Mouse (Mus musculus) hindbrain, embryonic 14.5 days (tissue): ENCODE data around the gene Prkcb. TPM values are rescaled to one million over a fixed set of nuclear protein-coding genes. Genes with fewer than 3 reads are reported as not detected.

Source experiments
- ATAC-seq: fragments of 200-750 bp; cut with Nextera tagmentation; 2 replicates; pipeline ENCODE4 v1.8.0; 2017; ENCODE audit warnings: moderate number of reproducible peaks, mild to moderate bottlenecking, moderate TSS enrichment, moderate library complexity; ENCODE audit not compliant: low FRiP score
- DNase-seq: peaks from one replicate; pipeline ENCODE4 v3.0.0-alpha.2; 2015; ENCODE audit warnings: low spot score
- H3K27ac ChIP-seq: fragments of 300-500 bp; sonication (generic); 2 replicates; pipeline ENCODE4 v1.5.1; 2014; ENCODE audit warnings: mild to moderate bottlenecking, moderate library complexity
- H3K27me3 ChIP-seq: fragments of 300-500 bp; sonication (generic); 2 replicates; pipeline ENCODE4 v1.6.1; 2014; ENCODE audit warnings: mild to moderate bottlenecking, low read length, mixed read lengths; ENCODE audit not compliant: control insufficient read depth, insufficient read depth
- H3K36me3 ChIP-seq: fragments of 300-500 bp; sonication (generic); replicated peaks from 2 replicates; pipeline ENCODE4 v1.6.1; 2014; ENCODE audit not compliant: control insufficient read depth, insufficient read depth
- H3K4me1 ChIP-seq: fragments of 300-500 bp; sonication (generic); replicated peaks from 2 replicates; pipeline ENCODE4 v1.6.1; 2014; ENCODE audit warnings: antibody characterized with exemption, low read length, mixed read lengths; ENCODE audit not compliant: control insufficient read depth, insufficient read depth
- H3K4me2 ChIP-seq: fragments of 300-500 bp; sonication (generic); replicated peaks from 2 replicates; pipeline ENCODE4 v1.6.1; 2014; ENCODE audit warnings: mild to moderate bottlenecking, moderate library complexity
- H3K4me3 ChIP-seq: fragments of 300-500 bp; sonication (generic); replicated peaks from 2 replicates; pipeline ENCODE4 v1.5.1; 2014; ENCODE audit warnings: mild to moderate bottlenecking, low read length
- H3K9ac ChIP-seq: fragments of 300-500 bp; sonication (generic); 2 replicates; pipeline ENCODE4 v1.6.1; 2014
- H3K9me3 ChIP-seq: fragments of 300-500 bp; sonication (generic); 2 replicates; pipeline ENCODE4 v1.6.1; 2016; ENCODE audit warnings: low read length; ENCODE audit not compliant: control insufficient read depth
- WGBS: fragments of 180-500 bp; shearing (Covaris S2); extraction: QIAGEN DNeasy Blood & Tissue Kit; methylation state at CpG from one replicate; pipeline ENCODE4 v1.1.7; 2014; 5-methylcytosine and 5-hydroxymethylcytosine counted together
- polyA plus RNA-seq: library from polyadenylated mRNA; unstranded; fragments of >200 nt; fragmentation: Nextera tagmentation; extraction: Ambion mirVana; gene quantifications from 2 replicates; pipeline ENCODE4 v1.2.1, GENCODE M21; 2014

The Prkcb gene
- polyA plus RNA-seq, 1 experiment from 2014 or later, result 135 TPM

- Histone ChIP-seq H3K27me3 (no peaks in the 10 kb centered on the region), H3K4me1 (no peaks in the 10 kb centered on the region), H3K9me3 (no peaks in the 10 kb centered on the region), H3K4me3 (no peak overlapping the region), H3K36me3 (no peaks in the 10 kb centered on the region), H3K9ac (no peak overlapping the region), H3K4me2 (no peak overlapping the region), H3K27ac (no peak overlapping the region)
- DNase-seq, result no peak
- WGBS, result 81% methylated on average over 3 of the region's 3 CpGs
- ATAC-seq, result no peak
Observed at GRCm38 (mm10) chr7:122296805-122297204, 8.3 kb downstream of the Prkcb start.

GRCm38 (mm10) chr7:122297627-122298026 is 9.1 kb downstream of the Prkcb start:
- Histone ChIP-seq H3K27me3 (no peaks in the 10 kb centered on the region), H3K27ac (no peak overlapping the region), H3K36me3 (no peaks in the 10 kb centered on the region), H3K9ac (no peak overlapping the region), H3K9me3 (no peaks in the 10 kb centered on the region), H3K4me3 (no peak overlapping the region), H3K4me1 (no peaks in the 10 kb centered on the region), H3K4me2 (no peak overlapping the region)
- DNase-seq, result no peak
- no peak for ATAC-seq
- 62% methylated on average over 3 of the region's 3 CpGs for WGBS

DNA sequence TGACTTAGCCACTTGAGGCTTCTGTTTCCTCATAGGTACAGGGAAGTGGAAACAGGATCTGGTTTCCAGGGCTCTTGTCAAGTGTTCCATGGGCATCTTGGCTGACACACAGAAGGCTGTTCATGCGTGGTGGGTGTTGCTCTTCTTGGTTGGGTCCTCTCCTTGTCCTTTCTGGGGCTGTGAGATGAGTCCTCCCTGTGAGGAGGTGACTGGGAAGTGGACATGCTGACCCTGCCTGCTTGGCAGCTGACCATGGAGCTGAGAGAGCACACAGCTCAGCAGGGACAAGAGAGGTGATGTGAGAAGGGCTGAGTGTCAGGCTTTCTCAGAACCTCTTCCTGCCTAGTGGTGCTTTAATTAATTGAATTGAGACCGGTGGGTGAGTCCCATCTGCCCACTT is 10.2 kb downstream of the Prkcb start:
- ATAC-seq (no peak), DNase-seq (no peak)
- H3K4me3 ChIP-seq, result no peak overlapping the region
- H3K9ac ChIP-seq, result no peak overlapping the region
- no peaks in the 10 kb centered on the region for H3K9me3 ChIP-seq
- no peak overlapping the region for H3K4me2 ChIP-seq
- 81% methylated on average over 2 of the region's 2 CpGs for WGBS
- no peaks in the 10 kb centered on the region for H3K4me1 ChIP-seq
- H3K27ac ChIP-seq, result no peak overlapping the region
- no peaks in the 10 kb centered on the region for H3K36me3 ChIP-seq
- no peaks in the 10 kb centered on the region for H3K27me3 ChIP-seq

DNA sequence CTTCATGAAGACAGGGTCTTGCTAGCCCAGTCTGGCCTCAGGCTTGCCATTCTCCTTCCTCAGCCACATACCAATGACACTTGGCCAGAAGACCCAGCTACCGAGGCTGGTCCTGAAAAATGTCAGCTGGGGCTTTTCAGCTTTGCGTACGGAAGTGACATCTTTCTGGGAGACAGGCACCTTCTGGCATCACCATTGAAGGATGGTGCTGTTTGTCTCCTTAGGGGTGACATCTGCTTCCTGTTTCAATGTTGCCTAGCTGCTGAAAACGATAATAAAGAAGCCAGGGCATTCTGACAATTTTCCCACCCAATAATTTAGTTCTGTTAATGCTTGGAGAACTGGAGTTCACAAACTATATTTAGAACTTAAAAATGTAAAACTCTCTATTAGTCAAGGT is 12.0 kb downstream of the Prkcb start:
- WGBS, result 74% methylated on average over 4 of the region's 4 CpGs
- no peaks in the 10 kb centered on the region for H3K9me3 ChIP-seq
- no peaks in the 10 kb centered on the region for H3K36me3 ChIP-seq
- no peak overlapping the region for H3K9ac ChIP-seq
- H3K4me3 ChIP-seq, result no peak overlapping the region
- DNase-seq (no peak), ATAC-seq (no peak)
- H3K27me3 ChIP-seq, result no peaks in the 10 kb centered on the region
- H3K4me1 ChIP-seq, result no peaks in the 10 kb centered on the region
- H3K27ac ChIP-seq, result no peak overlapping the region
- no peak overlapping the region for H3K4me2 ChIP-seq

DNA sequence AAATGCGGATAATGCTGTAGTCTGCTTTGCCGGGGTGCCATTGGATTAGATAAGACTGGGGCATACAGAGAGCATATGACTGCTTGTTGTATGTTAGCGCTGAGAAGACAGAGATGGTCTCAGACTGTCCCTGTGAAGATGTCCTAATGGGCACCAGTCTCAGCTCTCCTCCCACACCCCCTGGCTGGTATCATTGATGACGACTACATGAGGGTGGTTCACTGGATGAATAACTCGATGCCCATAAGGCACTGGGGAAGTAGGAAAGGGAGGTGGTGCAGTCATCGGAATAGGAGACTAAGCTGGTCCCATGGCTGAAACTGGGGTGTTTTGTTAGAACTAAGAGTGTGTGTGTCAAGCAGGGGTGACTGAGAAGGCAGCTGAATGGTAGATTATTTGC is 14.0 kb downstream of the Prkcb start:
- DNase-seq, result no peak

DNA sequence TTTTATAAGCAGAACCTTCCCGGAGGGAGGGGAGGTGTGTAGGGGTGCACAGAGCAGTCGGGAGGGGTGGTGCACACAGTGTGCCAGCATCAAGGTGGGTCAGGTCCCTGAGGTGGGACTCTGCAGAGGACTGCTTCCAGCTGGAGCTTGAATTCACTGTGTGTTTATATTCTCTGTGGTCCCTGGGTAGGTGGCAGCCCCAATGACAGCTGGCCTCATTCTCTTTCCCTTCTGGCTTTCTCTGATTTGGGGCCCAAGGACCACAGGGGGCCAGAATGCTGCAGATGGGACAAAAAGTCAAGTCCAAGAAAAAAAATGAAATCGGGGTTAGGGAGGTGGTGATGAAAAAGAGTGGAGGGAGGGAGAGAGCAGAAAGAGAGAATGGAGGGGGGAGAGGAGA is 15.4 kb downstream of the Prkcb start:
- DNase-seq (no peak), ATAC-seq (no peak)
- Histone ChIP-seq H3K4me3 (no peak overlapping the region), H3K36me3 (no peaks in the 10 kb centered on the region), H3K27ac (no peak overlapping the region), H3K9ac (no peak overlapping the region), H3K4me2 (no peak overlapping the region), H3K9me3 (no peaks in the 10 kb centered on the region), H3K4me1 (no peaks in the 10 kb centered on the region), H3K27me3 (no peaks in the 10 kb centered on the region)
- 57% methylated on average over 3 of the region's 3 CpGs for whole genome bisulfite sequencing

More for the DNA sequence above, 14.0 kb downstream of the Prkcb start:
- no peak for ATAC-seq
- no peaks in the 10 kb centered on the region for H3K9me3 ChIP-seq
- H3K27ac ChIP-seq, result no peak overlapping the region
- H3K9ac ChIP-seq, result no peak overlapping the region
- no peaks in the 10 kb centered on the region for H3K27me3 ChIP-seq
- H3K4me2 ChIP-seq, result no peak overlapping the region
- H3K4me3 ChIP-seq, result no peak overlapping the region
- 94% methylated on average over 6 of the region's 6 CpGs for WGBS
- no peaks in the 10 kb centered on the region for H3K36me3 ChIP-seq
- no peaks in the 10 kb centered on the region for H3K4me1 ChIP-seq

GRCm38 (mm10) chr7:122304521-122304920 is 16.0 kb downstream of the Prkcb start:
- Histone ChIP-seq H3K9ac (no peak overlapping the region), H3K4me2 (no peak overlapping the region), H3K36me3 (no peaks in the 10 kb centered on the region), H3K4me1 (no peaks in the 10 kb centered on the region), H3K4me3 (no peak overlapping the region), H3K27me3 (no peaks in the 10 kb centered on the region), H3K9me3 (no peaks in the 10 kb centered on the region), H3K27ac (no peak overlapping the region)
- WGBS, result 80% methylated on average over 2 of the region's 2 CpGs
- ATAC-seq, result no peak
- no peak for DNase-seq

DNA sequence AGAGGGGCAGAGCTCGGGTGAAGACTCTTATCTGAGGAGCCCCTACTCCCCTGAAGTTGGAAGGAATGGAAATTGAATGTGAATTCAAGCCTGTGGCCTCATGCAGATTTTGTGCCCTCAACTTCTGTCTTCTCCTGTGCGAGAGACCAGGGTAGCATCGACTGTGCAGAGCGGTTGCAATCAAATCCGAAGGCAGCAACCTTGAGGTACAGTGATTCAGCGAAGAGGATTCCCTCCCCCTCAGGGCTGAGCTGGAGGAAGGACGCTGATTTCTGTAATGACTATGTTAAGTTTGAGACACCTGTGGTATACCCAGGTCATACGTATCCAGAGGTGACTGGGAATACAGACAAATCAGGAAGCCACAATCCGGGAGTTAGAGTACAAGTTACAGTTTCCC is 18.7 kb downstream of the Prkcb start:
- no peak for DNase-seq

DNA sequence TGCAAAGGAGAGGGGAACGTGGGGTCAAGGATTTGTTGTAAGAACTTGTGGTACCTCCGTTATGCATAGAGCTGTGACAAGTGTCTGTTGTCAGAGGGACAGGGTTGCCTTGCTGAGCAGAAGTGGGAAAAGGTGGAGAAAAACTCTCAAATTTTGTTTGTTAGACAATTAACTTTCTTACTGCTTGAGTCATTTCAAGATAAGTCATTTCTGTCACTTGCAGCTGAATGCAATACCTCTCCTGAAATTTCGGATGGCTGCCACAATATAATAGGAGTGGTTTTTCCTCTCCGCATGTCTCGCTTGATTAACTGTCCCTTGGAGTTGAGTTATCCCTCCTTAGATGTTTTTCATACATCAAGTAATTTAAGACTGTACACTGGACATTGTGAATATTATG is 20.1 kb downstream of the Prkcb start:
- 86% methylated on average over 5 of the region's 5 CpGs for WGBS
- H3K4me3 ChIP-seq, result no peak overlapping the region
- no peak overlapping the region for H3K9ac ChIP-seq
- peaks cover 7% of the 10 kb centered on the region; the same call in 1 of the 2 replicates for H3K4me1 ChIP-seq
- no peak overlapping the region for H3K4me2 ChIP-seq
- no peak for DNase-seq
- no peaks in the 10 kb centered on the region for H3K9me3 ChIP-seq
- no peak for ATAC-seq
- no peak overlapping the region for H3K27ac ChIP-seq
- no peaks in the 10 kb centered on the region for H3K27me3 ChIP-seq
- no peaks in the 10 kb centered on the region for H3K36me3 ChIP-seq

More for the DNA sequence above, 18.7 kb downstream of the Prkcb start:
- no peaks in the 10 kb centered on the region for H3K27me3 ChIP-seq
- H3K36me3 ChIP-seq, result no peaks in the 10 kb centered on the region
- H3K4me3 ChIP-seq, result no peak overlapping the region
- no peaks in the 10 kb centered on the region for H3K9me3 ChIP-seq
- no peak for ATAC-seq
- no peak overlapping the region for H3K27ac ChIP-seq
- no peak overlapping the region for H3K9ac ChIP-seq
- peaks cover 1% of the 10 kb centered on the region; the same call in 1 of the 2 replicates for H3K4me1 ChIP-seq
- no peak overlapping the region for H3K4me2 ChIP-seq
- 89% methylated on average over 9 of the region's 9 CpGs for WGBS
